12 mouse cellular contexts compared by ENCODE assay signal in the genomic region with DNA sequence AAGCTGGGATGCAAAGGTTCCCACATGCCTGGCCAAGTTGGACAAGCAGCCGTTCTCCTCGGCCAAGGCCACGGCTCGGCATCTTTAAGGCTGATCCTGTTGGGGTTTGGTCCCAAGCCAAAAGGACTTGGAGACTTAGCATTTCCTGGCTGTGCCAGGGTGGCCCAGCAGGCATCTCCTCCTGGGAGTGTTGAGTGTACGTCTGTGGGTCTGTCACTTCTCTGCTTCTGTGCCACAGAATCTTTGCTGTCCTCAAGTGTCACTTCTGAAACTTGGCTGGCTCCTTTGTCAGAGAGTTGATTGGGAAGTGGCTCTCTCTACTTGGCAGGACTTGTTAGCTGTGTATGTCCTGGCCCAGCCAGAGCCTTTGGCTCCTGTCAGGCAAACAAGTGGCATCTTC. TPM values are rescaled to one million over a fixed set of nuclear protein-coding genes. Genes with fewer than 3 reads are reported as not detected.
DNase-seq lines count a peak whose midpoint lies in the region; ATAC-seq and TF ChIP-seq lines count a peak whose summit lies in the region.
"Had no signal": no experiment of that assay in that cellular context is flagged by ENCODE, and none has a peak within 500 bp of the region (broad histone marks: within the 10 kb centered on the region; RNA-seq: fewer than 3 reads in every experiment).

No protein-coding gene starts in this region.

- no peak overlapping the region for H3K4me3 ChIP-seq in heart, postnatal 0 days (ENCODE audit: low read depth, low read length)
- H3K4me3 ChIP-seq in heart, embryonic 11.5 days (ENCODE audit: low read depth, low read length) = no peak overlapping the region
- H3K4me3 ChIP-seq: erythroblast, embryonic 14.5 days; hindbrain, embryonic 10.5 days; midbrain, embryonic 12.5 days had no signal

- 32% methylated on average over 5 of the region's 5 CpGs for WGBS in heart, postnatal 0 days
- WGBS in heart, embryonic 11.5 days (ENCODE audit: insufficient replicate concordance) = 78% methylated on average over 5 of the region's 5 CpGs

- no peak for TF ChIP-seq EP300 in heart, postnatal 0 days (IDR thresholded peaks at IDR 0.05; ENCODE audit: low read depth)

- H3K27ac ChIP-seq in heart, postnatal 0 days (ENCODE audit: low read depth) = peak overlapping the region; percentile 31; the same call in 1 of the 2 replicates
- H3K27ac ChIP-seq in heart, embryonic 11.5 days (ENCODE audit: low read depth, low read length) = no peak overlapping the region
- H3K27ac ChIP-seq: midbrain, embryonic 12.5 days had no signal

- no peaks in the 10 kb centered on the region for H3K36me3 ChIP-seq in heart, postnatal 0 days (replicated peaks; ENCODE audit: control insufficient read depth, insufficient read depth, low read length)
- H3K36me3 ChIP-seq in heart, embryonic 11.5 days (ENCODE audit: control insufficient read depth, insufficient read depth, low read length) = no peaks in the 10 kb centered on the region
- H3K36me3 ChIP-seq: hindbrain, embryonic 10.5 days; midbrain, embryonic 12.5 days had no signal

- no peak overlapping the region for H3K9ac ChIP-seq in heart, postnatal 0 days (replicated peaks; ENCODE audit: low read depth, low read length)
- H3K9ac ChIP-seq in heart, embryonic 11.5 days (ENCODE audit: low read depth, low read length) = no peak overlapping the region
- H3K9ac ChIP-seq: midbrain, embryonic 12.5 days had no signal

- no peak for TF ChIP-seq CTCF in heart, postnatal 0 days (IDR thresholded peaks at IDR 0.05; ENCODE audit: low read depth)

- H3K9me3 ChIP-seq in heart, postnatal 0 days (replicated peaks; ENCODE audit: control insufficient read depth, low read length) = no peaks in the 10 kb centered on the region
- no peaks in the 10 kb centered on the region for H3K9me3 ChIP-seq in heart, embryonic 11.5 days (replicated peaks; ENCODE audit: control insufficient read depth, low read length)
- H3K9me3 ChIP-seq: hindbrain, embryonic 10.5 days; midbrain, embryonic 12.5 days had no signal

- ATAC-seq in heart, postnatal 0 days (ENCODE audit: insufficient read depth, low read depth) = no peak
- ATAC-seq in heart, embryonic 11.5 days (replicated peaks; ENCODE audit: insufficient number of reproducible peaks, low FRiP score, low TSS enrichment) = no peak

- peak; percentile 32 for DNase-seq in heart, postnatal 0 days (ENCODE audit: low spot score)
- peak; percentile 65 for DNase-seq in lung, postnatal 10 days
- DNase-seq in lung, postnatal 14 days = no peak
- DNase-seq in cerebellum, adult 8-10 months = peak; percentile 79
- peak; percentile 13 for DNase-seq in naive thymus-derived CD4-positive, alpha-beta T cell, adult 2 months (ENCODE audit: low read depth)
- DNase-seq in right cerebral cortex, postnatal 14 days = no peak
- no peak for DNase-seq in natural killer cell, adult 2 months (ENCODE audit: low spot score in 2 of 2)

- H3K4me1 ChIP-seq in heart, postnatal 0 days (ENCODE audit: control insufficient read depth, insufficient read depth) = peaks cover 24% of the 10 kb centered on the region
- peaks cover 8% of the 10 kb centered on the region for H3K4me1 ChIP-seq in heart, embryonic 11.5 days (ENCODE audit: control insufficient read depth, insufficient read depth, low read length)

- no peak overlapping the region for H3K4me2 ChIP-seq in heart, postnatal 0 days (ENCODE audit: low read depth, low read length)
- H3K4me2 ChIP-seq in heart, embryonic 11.5 days = no peak overlapping the region
- H3K4me2 ChIP-seq: midbrain, embryonic 12.5 days had no signal

- H3K27me3 ChIP-seq in heart, postnatal 0 days (ENCODE audit: control insufficient read depth, insufficient read depth, low read length) = no peaks in the 10 kb centered on the region
- no peaks in the 10 kb centered on the region for H3K27me3 ChIP-seq in heart, embryonic 11.5 days (ENCODE audit: control insufficient read depth, insufficient read depth, low read length)

RNA-seq across cellular contexts. Expression of gene Stk10, which starts 13.4 kb away (rescaled TPM):
- total RNA-seq in heart, postnatal 0 days (2014; rRNA removed; ENCODE audit: low replicate concordance) = 4.3 and 6.2 TPM in 2 replicates
- polyA plus RNA-seq in heart, postnatal 0 days (2015; fragmentation: Nextera tagmentation; extraction: Ambion mirVana) = 1.4 and 1.6 TPM in 2 replicates
- polyA plus RNA-seq in heart, embryonic 11.5 days (2014; fragmentation: Nextera tagmentation; extraction: Ambion mirVana) = 1.6 TPM in 2 replicates

RNA-seq across cellular contexts. Expression of gene Efcab9, which starts 14.6 kb away (rescaled TPM):
- total RNA-seq in heart, postnatal 0 days (2014; rRNA removed; ENCODE audit: low replicate concordance) = not detected in 2 replicates
- 0.18 and 0.26 TPM in 2 replicates for polyA plus RNA-seq in heart, postnatal 0 days (2015; fragmentation: Nextera tagmentation; extraction: Ambion mirVana)
- polyA plus RNA-seq in heart, embryonic 11.5 days (2014; fragmentation: Nextera tagmentation; extraction: Ambion mirVana) = 0.27 and 0.59 TPM in 2 replicates
- polyA plus RNA-seq: erythroblast, embryonic 14.5 days; hindbrain, embryonic 10.5 days; small intestine, adult 2 months had no signal

Comparison
In these comparisons a context has a peak if more than half of its experiments do, and no peak if none do; other contexts are left out.
1. DNase-seq: peak in heart, postnatal 0 days (single experiment), lung, postnatal 10 days (single experiment), cerebellum, adult 8-10 months (single experiment) and naive thymus-derived CD4-positive, alpha-beta T cell, adult 2 months (single experiment); none in lung, postnatal 14 days (single experiment), right cerebral cortex, postnatal 14 days (single experiment) and natural killer cell, adult 2 months (0 of 2).